Mouse (Mus musculus): ENCODE measurements around the gene Rab19.
"Not testable (repeated sequence)": the region's sequence is repeated elsewhere in the genome, so short reads cannot be mapped to it uniquely, and the experiment has no call there.

Gene Rab19

GRCm38 (mm10) chr6:39429007-39429788 is 48.2 kb downstream of the Rab19 start:
- peak; percentile 54 for DNase-seq (ENCODE audit: low spot score in 2 of 2)

DNA sequence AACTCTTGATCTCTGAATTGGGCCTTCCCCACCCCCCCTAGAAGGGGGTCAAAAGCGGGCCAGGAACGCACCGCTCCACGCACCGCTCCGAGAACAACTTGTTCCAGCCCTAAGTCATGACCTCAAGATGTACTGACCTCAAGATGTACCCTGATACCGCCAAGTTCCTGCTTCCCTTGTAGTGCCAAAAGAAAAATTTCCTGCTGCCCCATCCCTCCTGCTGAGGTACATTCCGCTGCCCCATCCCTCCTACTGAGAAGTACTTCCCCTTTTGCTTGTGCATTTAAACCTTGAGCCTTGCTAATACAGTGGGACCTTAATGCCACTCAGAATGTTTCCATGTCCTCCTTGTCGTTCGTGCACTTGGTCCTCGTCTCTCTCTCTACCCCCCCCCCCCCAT is 49.7 kb downstream of the Rab19 start:
- no peak for DNase-seq (ENCODE audit: low spot score in 2 of 2)

DNA sequence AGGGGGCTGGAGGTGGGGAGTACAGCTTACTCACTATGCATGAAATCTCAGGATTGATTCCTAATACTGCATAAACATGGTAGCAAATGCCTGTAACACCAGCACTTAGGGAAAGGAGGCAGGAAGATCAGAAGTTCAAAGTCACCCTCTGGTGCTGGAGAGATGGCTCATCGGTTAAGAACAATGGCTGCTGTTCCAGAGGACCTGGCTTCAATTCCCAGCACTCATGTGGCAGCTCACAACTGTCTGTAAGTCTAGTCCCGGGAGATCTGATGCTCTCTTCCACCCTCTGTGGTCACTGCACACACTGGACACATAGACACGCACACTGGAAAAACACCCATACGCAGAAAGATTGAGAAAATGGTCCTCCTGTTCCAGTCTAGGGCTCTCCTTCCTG is 52.2 kb downstream of the Rab19 start:
- no peak for DNase-seq (ENCODE audit: low spot score in 2 of 2)

GRCm38 (mm10) chr6:39433701-39434100 is 52.7 kb downstream of the Rab19 start:
- DNase-seq (ENCODE audit: low spot score in 2 of 2): no peak

GRCm38 (mm10) chr6:39434111-39434885 is 53.3 kb downstream of the Rab19 start:
- no peak for DNase-seq (ENCODE audit: low spot score in 2 of 2)

DNA sequence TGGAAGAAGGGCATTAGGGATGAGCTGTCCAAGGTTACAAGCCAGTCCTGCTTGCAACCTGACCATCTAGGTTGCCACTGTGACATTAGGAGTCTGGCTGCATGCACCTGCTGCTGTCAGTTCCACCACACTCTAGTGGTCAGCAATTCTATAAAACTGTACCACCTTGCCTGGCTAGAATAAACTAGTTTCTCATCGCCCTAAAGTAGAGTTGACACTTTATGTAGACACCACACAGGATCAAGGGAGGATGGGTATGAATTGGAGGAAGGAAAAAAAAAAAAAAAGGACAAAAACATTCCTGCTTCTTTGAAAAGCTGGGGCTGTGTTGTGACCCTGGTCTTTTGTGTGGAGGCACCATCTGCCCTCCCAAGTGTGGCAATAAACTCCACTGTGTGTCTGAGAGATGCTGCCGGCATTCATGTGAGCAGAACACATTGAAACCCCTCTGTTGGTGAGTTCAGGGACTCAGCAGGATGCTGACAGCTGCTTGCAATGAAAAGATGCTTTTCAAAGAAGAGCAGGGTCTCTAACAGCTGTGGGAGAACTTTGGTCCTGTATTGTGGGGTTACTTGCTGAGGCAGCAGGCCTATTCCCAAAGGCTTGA is 54.0 kb downstream of the Rab19 start:
- DNase-seq (ENCODE audit: low spot score in 2 of 2): no peak

- no peak for DNase-seq (ENCODE audit: low spot score in 2 of 2)
Measured at GRCm38 (mm10) chr6:39435875-39436274, 54.9 kb downstream of the Rab19 start.

GRCm38 (mm10) chr6:39437519-39437918 is 56.5 kb downstream of the Rab19 start:
- not testable (repeated sequence) for DNase-seq (ENCODE audit: low spot score in 2 of 2)

Measured in spleen, postnatal 10 days (tissue).